Comparison of ENCODE assay signal across 10 mouse cellular contexts in genomic region chr10:111381689-111382088, GRCm38 (mm10).
DNase-seq lines count a peak whose midpoint lies in the region; ATAC-seq lines count a peak whose summit lies in the region.
"Had no signal": no experiment of that assay in that cellular context is flagged by ENCODE, and none has a peak within 500 bp of the region (broad histone marks: within the 10 kb centered on the region; RNA-seq: fewer than 3 reads in every experiment).

No protein-coding gene starts in this region.

- DNase-seq in limb, embryonic 10.5 days (ENCODE audit: low spot score): no peak
- peak; percentile 57 to 72 for DNase-seq in cerebellum, postnatal 25 days
- peak; percentile 8 for DNase-seq in heart, postnatal 25 days (ENCODE audit: low spot score)
- no peak for DNase-seq in urinary bladder, postnatal 14 days (ENCODE audit: low spot score)
- DNase-seq in spleen, postnatal 4 days (ENCODE audit: low spot score in 2 of 2): no peak
- DNase-seq in kidney, adult 18-20 months: no peak

- no peaks in the 10 kb centered on the region for H3K9me3 ChIP-seq in limb, embryonic 12.5 days
- no peaks in the 10 kb centered on the region for H3K9me3 ChIP-seq in limb, embryonic 10.5 days (replicated peaks)
- H3K9me3 ChIP-seq in midbrain, embryonic 13.5 days: no peaks in the 10 kb centered on the region

- intact Hi-C loops in heart, postnatal 25 days (cut with DNase I): no loop called here

- no peak overlapping the region for H3K27ac ChIP-seq in limb, embryonic 12.5 days
- no peak overlapping the region for H3K27ac ChIP-seq in limb, embryonic 10.5 days
- H3K27ac ChIP-seq in midbrain, embryonic 13.5 days: no peak overlapping the region

- H3K27me3 ChIP-seq in limb, embryonic 12.5 days: no peaks in the 10 kb centered on the region
- H3K27me3 ChIP-seq in limb, embryonic 10.5 days (ENCODE audit: low read depth, poor library complexity, severe bottlenecking): no peaks in the 10 kb centered on the region
- no peaks in the 10 kb centered on the region for H3K27me3 ChIP-seq in midbrain, embryonic 13.5 days
- H3K27me3 ChIP-seq: Patski had no signal

- 0 out of 2 replicates have a peak, but pooled peaks cover 5% of the 10 kb centered on the region for H3K4me1 ChIP-seq in limb, embryonic 12.5 days (replicated peaks)
- H3K4me1 ChIP-seq in limb, embryonic 10.5 days: peaks cover 5% of the 10 kb centered on the region; the same call in 1 of the 2 replicates
- 0 out of 2 replicates have a peak, but pooled peaks cover 8% of the 10 kb centered on the region for H3K4me1 ChIP-seq in midbrain, embryonic 13.5 days (replicated peaks)

- no peak overlapping the region for H3K9ac ChIP-seq in limb, embryonic 12.5 days (replicated peaks)
- no peak overlapping the region for H3K9ac ChIP-seq in midbrain, embryonic 13.5 days (replicated peaks)

- H3K36me3 ChIP-seq in limb, embryonic 12.5 days: no peaks in the 10 kb centered on the region
- no peaks in the 10 kb centered on the region for H3K36me3 ChIP-seq in limb, embryonic 10.5 days
- H3K36me3 ChIP-seq in midbrain, embryonic 13.5 days: no peaks in the 10 kb centered on the region

- ATAC-seq in limb, embryonic 12.5 days (ENCODE audit: insufficient number of reproducible peaks, insufficient read depth, low FRiP score, low TSS enrichment, low read depth): no peak
- peak; percentile 88 for ATAC-seq in midbrain, embryonic 13.5 days
- ATAC-seq: Patski had no signal

- no peak overlapping the region for H3K4me3 ChIP-seq in limb, embryonic 12.5 days (replicated peaks)
- H3K4me3 ChIP-seq in limb, embryonic 10.5 days: no peak overlapping the region
- no peak overlapping the region for H3K4me3 ChIP-seq in midbrain, embryonic 13.5 days (replicated peaks)
- H3K4me3 ChIP-seq: myocyte had no signal

- H3K4me2 ChIP-seq in limb, embryonic 12.5 days: peak overlapping the region; percentile 2; the same call in 1 of the 2 replicates
- H3K4me2 ChIP-seq in midbrain, embryonic 13.5 days (replicated peaks): no peak overlapping the region

- 72% methylated on average over 15 of the region's 15 CpGs for WGBS in limb, embryonic 12.5 days
- 76% methylated on average over 15 of the region's 15 CpGs for WGBS in limb, embryonic 10.5 days
- WGBS in midbrain, embryonic 13.5 days: 70% methylated on average over 15 of the region's 15 CpGs

Comparison
In these comparisons a context has a peak if more than half of its experiments do, and no peak if none do; other contexts are left out.
1. DNase-seq: peak in cerebellum, postnatal 25 days (2 of 2) and heart, postnatal 25 days (single experiment); none in limb, embryonic 10.5 days (single experiment), urinary bladder, postnatal 14 days (single experiment), spleen, postnatal 4 days (0 of 2) and kidney, adult 18-20 months (single experiment).